Mouse (Mus musculus) urinary bladder, postnatal 36 days (tissue): ENCODE data around the gene Magi1.

Experiments
- DNase-seq, 2 experiments: peaks; one replicate each; pipeline ENCODE4 v3.0.0; 2022; ENCODE audit warnings: low spot score in 2 of 2, mixed read lengths in 1 of 2

Magi1 gene

DNA sequence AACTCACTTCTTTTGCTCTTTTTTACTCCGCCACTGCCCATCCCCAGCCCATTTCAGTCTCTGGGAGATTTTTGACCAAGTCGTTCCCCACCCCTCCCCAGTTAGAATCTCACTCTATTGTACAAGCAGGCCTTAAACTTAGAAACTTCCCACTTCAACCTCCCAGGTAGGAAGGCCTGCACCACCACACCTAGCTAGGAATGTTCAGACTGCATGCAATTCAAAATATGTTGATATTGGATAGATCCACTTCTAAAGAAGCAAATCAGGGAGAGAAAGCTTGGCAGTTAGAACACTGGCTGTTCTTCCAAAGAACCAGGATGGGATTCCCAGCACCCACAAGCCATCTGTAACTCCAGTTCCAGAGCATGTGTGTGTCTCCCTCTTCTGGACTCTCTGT is 81.8 kb downstream of the Magi1 start:
- no peak for DNase-seq

DNA sequence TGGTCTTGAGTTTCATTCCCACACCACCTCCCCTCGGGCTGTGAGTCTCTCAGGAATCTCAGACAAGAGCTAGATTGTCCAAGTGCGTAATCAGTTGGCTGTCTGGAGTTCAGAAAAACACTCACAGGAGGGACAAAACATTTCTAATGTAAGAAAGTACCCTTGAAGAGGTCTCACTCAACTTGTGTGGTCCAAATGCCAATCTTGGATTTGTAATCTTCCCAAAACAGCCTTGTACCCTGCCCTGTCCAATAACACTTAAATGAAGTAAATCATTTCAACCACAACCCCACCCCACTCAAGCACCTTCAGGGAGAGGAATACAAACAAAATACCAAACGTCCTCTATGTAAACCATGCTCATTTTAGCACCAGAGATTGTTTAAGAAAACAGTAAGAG is 82.8 kb downstream of the Magi1 start:
- no peak for DNase-seq

DNA sequence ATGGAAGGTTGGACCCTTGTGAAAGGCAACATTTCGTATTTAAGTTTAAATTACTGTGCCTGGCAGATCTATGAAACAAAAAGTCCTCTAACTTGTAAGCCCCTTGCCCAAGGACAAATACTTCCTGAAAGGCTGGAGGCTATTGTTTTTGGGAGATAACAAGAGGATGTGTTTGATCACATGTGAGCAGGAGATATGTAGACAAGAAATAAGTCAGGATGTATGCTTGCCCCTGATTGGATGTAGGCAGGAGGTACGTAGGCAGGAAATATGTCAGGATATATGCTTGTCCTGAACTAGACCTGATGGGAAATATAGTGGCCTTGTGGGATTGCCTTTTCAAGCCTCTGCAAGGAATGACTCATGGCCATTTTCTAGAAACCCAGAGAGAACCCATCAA is 84.0 kb downstream of the Magi1 start:
- DNase-seq, result no peak

DNA sequence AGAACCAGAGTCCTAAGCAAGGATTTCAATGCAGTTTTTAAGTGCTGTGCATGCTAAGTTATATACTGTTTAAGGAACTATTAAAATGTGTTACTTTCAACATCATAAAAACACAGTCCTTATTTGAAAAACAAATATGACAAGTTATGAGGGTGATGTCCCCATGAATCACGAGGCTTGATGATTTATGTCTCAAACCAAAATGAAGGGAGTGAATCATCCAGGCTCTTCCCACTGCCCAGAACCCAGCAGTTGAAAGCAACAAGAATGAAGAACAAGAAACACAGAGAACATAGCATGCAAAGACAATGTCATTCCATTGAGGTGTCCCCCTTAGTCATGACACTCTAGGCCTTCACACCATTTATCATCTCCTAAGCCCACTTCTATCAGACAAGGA is 85.9 kb downstream of the Magi1 start:
- no peak for DNase-seq

DNA sequence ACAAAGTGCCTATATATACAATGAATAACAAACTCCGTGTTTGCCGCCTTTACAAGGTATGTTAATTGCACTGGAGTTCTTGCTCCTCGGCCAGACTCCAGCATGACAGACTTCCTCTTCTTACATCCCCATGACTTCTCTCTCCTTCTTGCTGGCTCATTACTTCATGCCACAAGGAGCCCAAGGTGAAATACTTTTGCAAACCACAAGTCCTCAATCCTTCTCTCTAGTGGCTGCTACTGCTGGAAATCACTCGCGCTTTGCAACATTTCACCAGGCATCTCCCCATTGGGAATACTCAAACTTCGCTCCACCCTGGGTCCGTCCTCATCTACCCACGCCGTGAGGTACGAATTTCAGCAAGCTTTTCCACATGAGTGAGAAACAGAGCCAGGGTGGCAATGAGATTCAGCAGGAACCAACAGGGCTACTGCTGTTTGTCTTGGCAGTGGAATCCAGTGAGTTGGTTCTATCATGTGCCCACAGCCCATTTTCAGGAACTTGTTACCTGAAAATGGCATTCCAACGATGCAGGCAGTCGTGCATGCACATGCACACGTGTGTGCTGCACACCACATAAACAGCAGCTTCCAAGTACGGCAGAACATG is 88.3 kb downstream of the Magi1 start:
- no peak for DNase-seq

DNA sequence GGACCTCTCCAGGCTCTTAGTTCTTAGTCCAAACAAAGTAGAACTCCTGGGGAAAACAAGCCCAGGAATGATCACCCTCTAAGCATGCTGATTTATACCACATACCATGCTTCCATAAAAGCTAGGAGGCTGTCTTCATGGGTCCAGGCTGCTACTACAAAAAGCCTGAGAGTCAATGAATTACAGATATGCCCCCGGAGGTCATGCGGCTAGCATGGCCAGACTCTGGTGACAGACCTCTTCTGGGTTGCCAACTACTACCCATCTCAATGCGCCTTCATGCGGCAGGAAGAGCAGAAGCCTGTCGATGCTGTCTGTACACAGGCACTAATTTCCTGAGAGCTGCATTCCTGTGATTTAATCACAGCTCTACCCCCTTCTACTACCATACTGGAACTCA is 92.9 kb downstream of the Magi1 start:
- DNase-seq, result no peak

DNA sequence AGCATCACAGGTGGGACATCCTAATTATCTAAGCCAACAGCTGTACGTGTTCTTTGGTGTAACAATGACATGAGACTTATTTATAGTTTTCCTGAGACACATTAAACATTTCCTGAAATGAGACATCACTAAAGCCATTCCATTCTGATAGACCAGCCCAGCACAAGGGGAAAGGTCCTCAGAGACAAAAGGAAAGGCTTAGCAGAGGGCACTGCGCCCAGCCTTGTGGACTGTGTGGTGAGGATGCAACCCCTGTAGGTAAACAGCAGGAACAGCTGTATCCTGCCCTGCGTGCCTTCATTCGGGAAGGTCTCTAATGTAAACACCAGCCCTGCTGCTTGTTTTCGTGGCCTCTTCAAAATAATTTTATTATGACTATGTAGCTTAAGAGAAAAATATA is 94.3 kb downstream of the Magi1 start:
- DNase-seq, result no peak

DNA sequence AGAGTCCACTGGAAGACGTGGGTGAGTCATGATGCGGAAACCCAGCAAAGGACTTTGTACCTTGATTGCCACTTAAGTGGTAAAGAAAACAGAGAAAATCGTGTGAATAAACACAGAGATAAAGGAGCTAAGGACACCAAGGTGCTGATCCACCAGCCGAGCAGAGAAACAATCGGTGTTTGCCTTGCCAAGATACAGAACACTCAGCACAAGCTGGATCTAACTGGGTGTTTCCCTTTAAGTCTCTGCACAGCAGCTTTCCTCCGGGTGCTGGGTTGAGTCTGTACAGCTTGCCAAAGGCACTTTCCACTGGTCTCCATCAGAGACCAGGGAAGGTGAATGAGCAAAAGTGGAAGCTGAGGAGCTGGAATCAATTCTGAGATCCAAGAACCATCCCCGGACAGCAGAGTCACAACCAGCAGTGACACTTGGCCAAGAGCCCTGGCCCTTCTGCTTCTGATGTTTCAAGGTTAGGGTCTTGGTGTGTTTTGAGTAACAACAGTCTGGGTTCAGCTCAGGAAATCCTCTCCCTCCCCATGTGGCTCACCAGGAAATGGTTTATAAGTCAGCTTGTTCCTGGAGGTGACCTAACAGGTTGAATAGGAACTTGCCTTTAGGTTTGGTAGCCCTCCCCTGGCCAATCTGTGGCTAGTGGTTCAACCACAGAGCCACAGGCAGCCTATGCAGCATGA is 96.9 kb downstream of the Magi1 start:
- no peak for DNase-seq

DNA sequence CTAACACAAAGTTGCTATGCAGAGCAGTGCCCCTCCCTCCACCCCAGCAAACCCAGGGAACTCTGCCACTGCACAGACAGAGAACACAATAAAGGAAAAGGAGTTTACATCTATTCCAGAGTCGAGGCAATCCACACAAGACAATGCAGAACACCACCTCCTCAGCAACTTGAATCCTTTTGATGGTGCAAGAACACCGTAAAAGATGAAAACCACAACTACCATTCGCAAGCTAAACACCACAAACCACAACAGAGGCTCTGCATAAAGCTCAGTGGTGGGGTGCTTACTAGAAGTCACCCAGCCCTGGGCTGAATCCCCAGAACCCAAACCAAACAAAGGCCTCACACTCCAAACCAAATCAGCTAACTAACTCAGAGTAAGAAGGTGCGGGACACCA is 99.4 kb downstream of the Magi1 start:
- DNase-seq, result no peak

DNA sequence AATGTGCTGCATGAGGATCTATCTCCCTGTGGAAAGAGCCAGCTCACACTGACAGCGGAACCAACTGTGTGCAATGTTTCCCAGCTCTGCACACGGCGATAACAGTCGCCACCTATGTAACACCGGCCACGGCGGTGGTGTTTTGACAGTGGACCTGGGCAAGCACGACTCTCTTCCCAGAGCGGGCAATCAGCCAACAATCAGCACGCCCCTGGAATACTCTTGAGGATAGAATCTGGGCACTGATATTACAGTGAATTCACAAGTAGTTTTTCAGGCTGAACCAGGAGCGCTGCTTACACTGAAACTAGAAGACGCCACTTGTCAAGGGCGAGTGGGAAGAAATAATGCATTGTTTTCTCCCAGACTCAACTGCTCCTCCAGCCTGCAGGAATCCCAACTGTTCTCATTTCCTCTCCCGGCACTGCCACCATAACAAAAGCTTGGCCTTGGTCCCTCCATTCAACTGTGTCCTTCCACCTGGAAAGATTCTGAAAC is 100.3 kb downstream of the Magi1 start:
- DNase-seq, result no peak

DNA sequence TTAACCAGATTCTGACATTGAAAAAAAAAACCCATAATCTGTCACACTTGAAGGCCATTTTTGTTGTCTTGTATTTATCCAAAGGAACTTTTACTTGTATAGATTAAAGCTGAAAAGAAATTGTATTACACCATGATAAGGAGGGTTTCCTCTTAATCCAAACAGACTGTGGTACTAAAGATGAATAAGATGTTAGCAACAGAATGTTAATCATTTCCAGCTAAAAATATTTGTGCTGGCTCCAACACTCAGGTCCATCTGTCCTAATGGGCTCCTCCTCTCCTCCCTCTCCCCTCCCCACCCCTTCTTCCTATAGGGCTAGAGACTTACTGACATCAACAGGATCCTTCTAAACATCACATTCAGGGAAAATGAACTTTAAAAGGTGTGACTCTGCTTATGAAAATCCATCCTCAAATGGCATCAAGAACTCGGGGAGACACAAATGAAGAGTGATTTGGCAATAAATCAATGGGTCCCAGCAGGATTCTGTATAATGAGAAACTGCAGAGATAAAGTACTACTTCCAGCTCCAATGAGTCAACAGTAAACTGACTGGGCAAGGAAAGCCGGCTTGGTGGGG is 102.0 kb downstream of the Magi1 start:
- DNase-seq, result no peak

DNA sequence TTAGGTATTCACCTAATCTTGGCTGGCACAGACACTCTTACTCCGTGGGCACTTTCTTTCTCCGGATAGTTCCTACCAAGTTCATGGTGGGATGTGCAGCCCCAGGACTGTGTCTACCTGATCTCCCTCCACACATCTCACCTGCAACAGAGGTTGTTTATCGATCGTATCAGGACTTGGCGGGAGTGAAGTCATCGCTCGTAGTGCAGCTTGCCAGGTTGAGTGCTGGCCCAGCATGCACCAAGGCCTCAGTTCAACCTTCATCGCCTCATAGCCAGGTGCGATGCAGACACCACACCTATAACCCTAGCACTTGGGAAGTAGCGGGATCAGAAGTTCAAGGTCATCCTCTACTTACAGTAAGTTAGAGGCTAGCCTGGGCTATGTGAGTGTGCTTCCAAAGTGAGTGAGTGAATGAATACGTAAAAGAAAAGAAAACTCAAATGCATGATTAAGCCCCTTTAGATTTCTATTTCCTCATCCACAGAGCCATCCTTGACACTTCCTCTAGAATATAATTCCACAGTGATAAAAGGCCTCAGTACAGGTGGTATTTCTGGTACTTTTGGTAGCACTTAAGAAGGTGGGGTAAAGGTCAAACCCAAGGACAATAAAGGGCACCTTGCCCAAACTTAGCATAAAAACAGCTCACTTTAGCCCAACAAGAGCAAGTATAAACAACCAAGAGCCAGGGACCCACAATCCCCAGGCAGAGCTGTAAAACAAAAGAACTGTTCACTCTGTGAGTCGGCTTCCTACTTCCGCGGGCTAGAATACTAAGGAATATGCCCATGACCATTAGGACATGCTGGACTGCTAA is 103.2 kb downstream of the Magi1 start:
- no peak for DNase-seq

DNA sequence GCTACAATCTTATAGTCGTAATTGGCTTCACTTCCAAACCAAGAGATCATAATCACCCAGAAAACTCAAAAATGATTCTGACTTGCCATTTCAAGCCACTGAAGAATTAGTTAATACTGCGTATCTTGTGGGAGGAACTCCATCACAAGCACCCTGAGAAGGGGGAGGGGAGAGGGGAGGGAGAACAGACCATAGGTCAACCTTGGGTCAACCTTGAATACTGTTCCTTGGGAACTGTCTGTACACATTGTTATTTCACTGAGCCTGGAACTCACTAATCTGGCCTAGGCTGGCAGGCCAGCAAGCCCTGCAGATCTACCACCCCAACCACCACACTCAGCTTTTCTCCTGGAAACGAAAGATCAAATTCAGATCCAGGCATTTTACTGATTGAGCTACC is 106.2 kb downstream of the Magi1 start:
- DNase-seq, result no peak

DNA sequence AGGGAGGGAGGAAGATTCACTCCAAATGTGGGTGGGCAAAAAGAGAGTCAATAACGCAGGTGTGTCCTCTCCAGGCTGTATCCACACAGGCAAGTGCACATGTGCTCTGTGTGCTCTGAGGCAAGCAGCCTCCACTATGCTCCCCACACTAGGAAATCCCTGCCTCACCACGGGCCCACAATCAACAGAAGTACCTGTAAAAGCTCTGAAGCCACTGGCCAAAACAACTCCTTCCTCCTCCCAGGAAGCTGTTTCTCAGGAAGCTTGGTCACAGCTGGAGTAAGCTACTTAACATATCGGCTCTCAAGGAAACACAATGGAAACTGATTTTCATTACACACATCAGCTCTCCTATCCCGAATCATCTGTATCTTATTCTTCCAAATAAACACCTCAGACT is 107.0 kb downstream of the Magi1 start:
- DNase-seq, result no peak

DNA sequence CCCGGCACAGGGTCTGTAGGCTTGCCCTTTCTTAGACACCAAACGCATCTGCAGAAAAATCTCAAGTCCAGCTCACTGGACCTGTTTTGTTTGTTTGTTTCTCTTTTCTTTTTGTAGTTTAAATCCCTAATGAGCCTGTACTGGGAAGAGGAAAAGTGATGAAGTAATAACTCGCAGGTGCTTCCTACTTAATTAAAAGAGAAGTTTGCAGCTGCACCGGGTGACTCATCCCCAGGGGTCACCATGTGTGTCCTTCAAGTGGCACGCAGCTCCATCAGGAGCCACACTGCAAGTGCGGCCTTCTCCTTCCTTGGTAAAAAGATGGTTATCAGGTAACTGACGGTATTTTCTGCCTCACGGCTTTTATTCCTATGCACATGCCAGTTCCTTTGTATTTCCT is 112.5 kb downstream of the Magi1 start:
- DNase-seq, result no peak

DNA sequence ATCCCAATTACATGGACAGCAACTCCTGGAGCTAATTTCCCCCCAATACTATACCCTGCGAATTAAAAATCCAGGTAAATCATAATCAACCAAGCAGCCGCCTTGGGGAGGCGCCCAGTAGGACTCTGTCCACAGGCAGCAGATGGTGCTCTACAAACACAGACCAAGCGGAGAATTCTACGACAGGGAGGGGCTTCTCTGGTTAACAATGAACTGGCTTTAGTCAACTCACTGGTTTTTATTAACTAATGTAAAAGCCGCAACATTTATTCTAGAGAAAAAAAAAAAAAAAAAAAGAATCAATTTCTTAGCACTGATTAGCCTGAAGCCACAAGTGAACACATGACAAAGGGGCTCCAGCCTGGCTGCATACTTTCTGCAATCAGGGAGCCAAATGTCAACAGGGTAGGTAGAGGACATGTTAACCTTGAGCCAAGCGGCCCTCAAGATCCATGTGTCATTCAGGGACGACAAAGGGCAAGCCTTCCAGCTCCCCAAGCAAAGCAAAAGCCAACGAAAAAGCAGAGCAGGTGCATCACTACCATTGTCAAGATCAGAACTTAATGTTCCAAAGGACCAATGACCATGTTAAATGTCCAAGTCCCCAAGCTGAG is 114.0 kb downstream of the Magi1 start:
- no peak for DNase-seq

DNA sequence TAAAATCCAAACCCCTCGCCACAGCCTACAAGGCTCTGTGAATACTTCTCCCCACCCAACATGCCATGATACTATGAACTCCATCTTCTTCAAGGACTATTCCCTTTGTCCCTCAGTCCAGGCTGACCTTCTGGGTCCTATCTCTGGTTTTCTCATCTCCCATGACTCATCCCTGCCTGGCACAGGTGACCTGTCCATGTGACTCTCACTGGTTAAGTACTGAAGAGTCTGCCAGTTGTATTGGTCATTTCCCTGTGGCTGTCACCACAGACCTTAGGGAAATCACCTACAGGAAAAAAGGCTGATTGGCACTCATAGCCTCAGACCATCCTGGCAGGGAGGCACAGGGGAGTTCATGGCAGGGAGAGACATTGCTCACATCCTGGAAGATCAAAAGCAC is 117.8 kb downstream of the Magi1 start:
- no peak for DNase-seq

DNA sequence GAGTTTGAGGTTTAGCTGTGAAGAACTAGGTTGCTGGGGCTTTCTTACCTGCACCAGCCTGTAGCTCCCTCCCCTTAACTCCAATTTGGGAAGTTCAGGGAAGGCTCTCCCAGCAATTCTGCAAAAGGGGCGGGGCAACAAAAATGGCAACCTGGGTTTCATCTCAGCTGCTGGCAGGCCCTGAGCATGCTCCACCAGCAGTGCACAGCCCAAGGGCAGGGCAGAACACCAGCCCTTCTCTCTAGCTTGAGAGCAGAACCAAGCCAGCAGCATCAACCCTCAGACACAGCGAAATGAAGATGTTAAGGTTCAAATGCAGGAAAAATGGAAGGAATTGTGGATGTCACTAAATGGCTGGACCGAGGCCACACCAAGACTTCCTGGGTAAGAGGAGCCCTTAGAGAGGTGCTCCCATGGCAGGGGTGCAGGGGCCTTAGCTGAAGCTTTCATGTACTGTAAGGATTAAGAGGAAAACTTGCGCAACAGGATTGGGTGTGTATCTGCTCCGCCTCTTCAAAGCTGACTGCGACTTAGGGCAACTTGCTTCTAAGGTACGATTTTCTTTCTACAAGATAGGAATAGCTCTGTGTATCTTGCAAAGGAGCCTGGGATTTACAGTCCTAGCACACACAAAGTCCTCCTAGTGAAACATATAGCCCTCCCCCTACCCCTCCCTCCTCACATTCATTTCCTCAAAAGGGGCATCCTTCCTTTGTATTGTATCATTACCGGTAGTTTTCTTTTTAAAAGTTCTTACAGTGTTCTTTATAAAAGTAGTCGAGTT is 118.8 kb downstream of the Magi1 start:
- DNase-seq, result no peak

DNA sequence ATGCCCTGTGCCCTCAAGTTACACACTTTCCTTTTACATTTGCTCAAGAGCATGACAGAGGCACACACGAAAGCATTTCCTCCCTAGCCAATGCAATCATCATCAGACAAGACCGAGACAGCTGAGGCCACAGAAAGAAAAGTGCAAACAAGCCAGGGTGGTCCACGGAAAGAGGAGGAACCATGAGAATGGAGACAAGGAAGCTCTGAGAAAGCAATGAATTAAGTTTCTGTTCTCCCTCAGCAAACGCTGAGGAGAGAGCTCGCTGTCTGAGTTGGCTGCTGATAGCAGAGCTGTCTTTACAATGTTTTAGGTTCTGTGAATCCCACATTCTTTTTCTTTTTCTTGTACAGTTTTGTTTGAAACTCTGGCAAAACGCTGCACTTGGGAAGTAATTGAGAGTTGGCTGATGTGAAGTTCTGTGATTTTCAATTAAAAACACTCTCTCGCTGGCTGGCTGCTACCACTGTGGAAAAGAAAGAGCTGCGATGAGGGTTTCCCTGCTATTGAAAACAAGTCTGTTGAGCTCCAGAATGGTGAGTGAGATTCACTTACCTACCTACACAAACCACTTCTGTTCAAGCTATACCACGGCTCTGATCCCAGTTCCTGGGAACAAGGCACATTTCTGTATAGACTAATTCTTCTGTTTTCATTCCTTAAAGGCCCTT is 120.3 kb downstream of the Magi1 start:
- no peak for DNase-seq

DNA sequence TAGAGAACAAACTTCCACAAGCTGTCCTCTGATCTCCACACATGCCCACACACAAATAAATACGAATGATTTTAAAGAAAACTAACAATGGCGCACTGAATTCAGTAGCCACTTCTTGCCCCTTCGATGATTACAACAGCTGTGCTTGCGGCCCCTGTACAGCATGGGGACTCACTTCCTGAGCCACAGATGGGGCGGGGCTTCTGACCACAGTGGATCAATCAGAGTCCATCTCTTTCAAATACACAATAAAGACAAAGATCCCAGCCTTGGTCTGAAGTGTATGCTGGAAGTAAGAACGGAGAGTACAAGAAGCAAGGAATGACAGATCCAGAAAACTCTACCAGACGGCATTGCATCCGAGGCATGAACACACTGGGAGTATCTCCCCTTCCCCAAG is 120.8 kb downstream of the Magi1 start:
- no peak for DNase-seq

DNA sequence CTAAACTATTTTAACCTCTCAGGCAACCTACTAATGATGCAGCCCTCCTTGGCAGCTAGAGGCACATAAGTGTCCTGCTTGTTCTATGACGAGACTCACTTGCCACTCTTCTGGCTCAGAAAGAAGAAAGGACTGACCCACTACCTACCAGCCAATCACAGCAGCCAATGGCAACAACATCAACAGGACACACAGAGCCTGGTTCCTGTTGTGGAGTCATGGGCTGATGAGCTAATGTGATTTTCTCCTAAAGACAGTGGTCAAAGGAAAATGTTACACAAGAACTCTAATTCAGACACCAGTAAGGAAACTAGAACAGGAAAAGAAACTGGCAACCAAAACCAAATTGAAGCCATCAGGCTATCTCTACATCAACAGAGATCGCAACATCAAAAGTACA is 124.5 kb downstream of the Magi1 start:
- DNase-seq, result no peak
